Mouse (Mus musculus) ES-Bruce4 (cell line): ENCODE data around the gene Cdkn2a. TPM values are rescaled to one million over a fixed set of nuclear protein-coding genes. Genes with fewer than 3 reads are reported as not detected.

ENCODE experiments used
- H3K27ac ChIP-seq: 2 replicates; pipeline ENCODE4 v1.5.1; 2012; ENCODE audit warnings: low read length, inconsistent platforms; ENCODE audit not compliant: insufficient read depth
- H3K27me3 ChIP-seq: 2 replicates; pipeline ENCODE4 v1.6.1; 2012; ENCODE audit warnings: mild to moderate bottlenecking, low read length, inconsistent platforms; ENCODE audit not compliant: control insufficient read depth, poor library complexity, insufficient read depth, severe bottlenecking
- H3K36me3 ChIP-seq: 2 replicates; pipeline ENCODE4 v1.6.1; 2012; ENCODE audit warnings: inconsistent platforms, mild to moderate bottlenecking, low read length, moderate library complexity; ENCODE audit not compliant: control insufficient read depth, poor library complexity, insufficient read depth, severe bottlenecking
- H3K4me1 ChIP-seq: one replicate; pipeline ENCODE4 v1.8.1; 2011; ENCODE audit warnings: low read length; ENCODE audit not compliant: control insufficient read depth, insufficient read depth
- H3K4me3 ChIP-seq: 2 replicates; pipeline ENCODE4 v1.5.1; 2011; ENCODE audit warnings: low read depth, mild to moderate bottlenecking, low read length
- H3K9ac ChIP-seq: 2 replicates; pipeline ENCODE4 v1.6.1; 2012; ENCODE audit warnings: low read depth, mild to moderate bottlenecking, inconsistent platforms; ENCODE audit not compliant: poor library complexity, severe bottlenecking
- H3K9me3 ChIP-seq: replicated peaks from 2 replicates; pipeline ENCODE4 v1.6.1; 2012; ENCODE audit warnings: mild to moderate bottlenecking, low read length, inconsistent platforms; ENCODE audit not compliant: control insufficient read depth, poor library complexity, insufficient read depth, severe bottlenecking
- CTCF ChIP-seq: IDR thresholded peaks from one replicate; pipeline ENCODE4 v1.8.1; 2011; ENCODE audit warnings: low read depth, low read length
- EP300 ChIP-seq: IDR thresholded peaks from 2 replicates; pipeline ENCODE4 v1.6.1; 2011; ENCODE audit warnings: low read depth, low read length; ENCODE audit not compliant: insufficient read depth
- POLR2A ChIP-seq: IDR thresholded peaks from one replicate; pipeline ENCODE4 v1.8.1; 2011; ENCODE audit warnings: low read length; ENCODE audit not compliant: insufficient read depth
- polyA plus RNA-seq: library from polyadenylated mRNA; stranded (reverse); fragments of >200 nt; gene quantifications from 2 replicates; pipeline ENCODE4 v1.2.4, GENCODE M21; 2011; ENCODE audit warnings: low read depth; ENCODE audit not compliant: missing spikeins, insufficient read depth, insufficient read length

The Cdkn2a gene
- polyA plus RNA-seq, 1 experiment = 16.0 TPM

DNA sequence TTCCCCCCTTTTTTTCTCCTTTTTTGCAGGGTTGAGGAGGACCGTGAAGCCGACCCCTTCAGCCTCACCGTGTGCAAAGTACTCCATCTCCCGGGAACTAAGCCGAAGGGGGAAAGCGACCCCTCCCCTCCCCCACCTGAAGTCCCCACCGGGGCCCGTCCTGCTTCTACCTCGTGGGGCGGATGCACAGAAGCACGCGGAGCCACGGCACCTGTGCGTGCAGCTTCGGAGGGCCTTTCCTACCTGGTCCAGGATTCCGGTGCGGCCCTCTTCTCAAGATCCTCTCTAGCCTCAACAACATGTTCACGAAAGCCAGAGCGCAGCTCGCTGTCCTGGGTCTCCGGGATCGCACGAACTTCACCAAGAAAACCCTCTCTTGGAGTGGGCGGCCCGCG, 365 bp downstream of the Cdkn2a start:
- TF ChIP-seq EP300 = no peak
- no peak for TF ChIP-seq POLR2A
- no peak for TF ChIP-seq CTCF
- peak overlapping the region; percentile 59 for H3K9ac ChIP-seq

DNA sequence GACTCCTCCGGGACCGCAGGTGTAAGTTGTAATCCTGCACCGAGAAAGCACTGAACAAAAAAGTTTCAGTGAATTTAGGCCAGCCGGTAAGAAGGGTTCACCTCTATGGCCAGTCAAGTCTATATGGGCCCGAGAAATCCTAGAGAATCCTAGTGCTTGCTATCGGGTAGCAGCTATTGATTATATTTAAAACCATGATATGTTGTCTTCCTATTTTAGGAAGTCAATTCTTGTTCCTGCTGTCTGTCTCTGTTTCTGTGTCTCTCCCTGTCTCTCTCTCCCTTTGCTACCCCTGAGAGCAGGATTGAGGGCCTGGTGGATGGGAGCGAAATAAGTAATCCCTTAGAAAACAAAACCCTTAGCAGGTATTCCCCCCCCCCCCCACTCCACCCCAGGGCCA, 937 bp downstream of the Cdkn2a start:
- Histone ChIP-seq H3K9me3 (no peaks in the 10 kb centered on the region), H3K9ac (no peak overlapping the region), H3K27me3 (peaks cover 9% of the 10 kb centered on the region), H3K4me1 (no peaks in the 10 kb centered on the region), H3K27ac (no peak overlapping the region), H3K36me3 (no peaks in the 10 kb centered on the region; the same call in 1 of the 2 replicates), H3K4me3 (no peak overlapping the region)
- no peak for TF ChIP-seq CTCF
- TF ChIP-seq POLR2A = no peak
- no peak for TF ChIP-seq EP300

More for the DNA sequence above, 365 bp downstream of the Cdkn2a start:
- H3K4me1 ChIP-seq = no peaks in the 10 kb centered on the region
- no peaks in the 10 kb centered on the region for H3K9me3 ChIP-seq
- peaks cover 9% of the 10 kb centered on the region for H3K27me3 ChIP-seq
- no peaks in the 10 kb centered on the region; the same call in 1 of the 2 replicates for H3K36me3 ChIP-seq
- H3K4me3 ChIP-seq = peak overlapping the region; percentile 72
- no peak overlapping the region for H3K27ac ChIP-seq

DNA sequence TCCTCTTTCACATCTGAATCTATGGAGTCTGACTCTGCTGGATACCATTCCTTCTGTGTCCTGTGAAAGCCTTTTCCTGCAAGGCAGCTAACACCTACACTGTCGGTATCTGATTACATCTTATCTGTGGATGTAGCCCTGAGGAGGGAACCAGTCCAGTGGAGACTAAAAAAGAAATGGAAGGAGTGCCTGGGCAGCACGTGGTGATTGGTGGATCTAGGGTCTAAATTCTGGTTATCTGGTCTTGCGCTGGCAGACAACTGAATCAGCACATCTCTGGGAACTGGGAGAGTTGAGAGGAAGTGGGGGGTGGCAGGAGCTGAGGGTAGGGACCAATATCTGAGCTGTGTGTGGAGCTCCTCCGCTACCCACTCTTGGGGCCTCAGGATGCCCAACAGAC, 5.4 kb downstream of the Cdkn2a start:
- TF ChIP-seq POLR2A = no peak
- no peak for TF ChIP-seq CTCF
- TF ChIP-seq EP300 = no peak
- no peak overlapping the region for H3K27ac ChIP-seq
- no peaks in the 10 kb centered on the region for H3K9me3 ChIP-seq
- no peaks in the 10 kb centered on the region for H3K36me3 ChIP-seq
- no peak overlapping the region for H3K4me3 ChIP-seq
- H3K4me1 ChIP-seq = no peaks in the 10 kb centered on the region
- peaks cover 7% of the 10 kb centered on the region for H3K27me3 ChIP-seq
- no peak overlapping the region for H3K9ac ChIP-seq

DNA sequence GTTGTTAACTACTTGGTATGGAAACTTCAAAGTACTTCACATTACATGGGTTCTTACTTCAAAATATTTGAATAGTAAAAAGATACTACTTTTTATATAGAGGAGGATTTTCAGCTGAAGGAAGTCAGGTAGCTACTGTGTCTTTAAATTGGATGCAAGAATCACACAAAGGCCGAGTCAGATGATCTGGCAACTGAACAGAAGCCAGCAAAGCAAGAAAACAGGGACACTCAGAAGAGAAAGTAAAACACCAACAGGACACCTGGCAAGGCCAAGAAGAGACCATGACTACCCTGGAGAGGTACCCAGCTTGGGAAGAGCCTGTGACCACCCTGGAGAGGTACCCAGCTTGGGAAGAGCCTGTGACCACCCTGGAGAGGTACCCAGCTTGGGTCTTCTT, 7.9 kb downstream of the Cdkn2a start:
- TF ChIP-seq EP300 (no peak), CTCF (no peak), POLR2A (no peak)
- Histone ChIP-seq H3K36me3 (no peaks in the 10 kb centered on the region), H3K9me3 (no peaks in the 10 kb centered on the region), H3K27me3 (peaks cover 10% of the 10 kb centered on the region; the same call in 1 of the 2 replicates), H3K4me3 (no peak overlapping the region), H3K9ac (no peak overlapping the region), H3K27ac (no peak overlapping the region), H3K4me1 (no peaks in the 10 kb centered on the region)

DNA sequence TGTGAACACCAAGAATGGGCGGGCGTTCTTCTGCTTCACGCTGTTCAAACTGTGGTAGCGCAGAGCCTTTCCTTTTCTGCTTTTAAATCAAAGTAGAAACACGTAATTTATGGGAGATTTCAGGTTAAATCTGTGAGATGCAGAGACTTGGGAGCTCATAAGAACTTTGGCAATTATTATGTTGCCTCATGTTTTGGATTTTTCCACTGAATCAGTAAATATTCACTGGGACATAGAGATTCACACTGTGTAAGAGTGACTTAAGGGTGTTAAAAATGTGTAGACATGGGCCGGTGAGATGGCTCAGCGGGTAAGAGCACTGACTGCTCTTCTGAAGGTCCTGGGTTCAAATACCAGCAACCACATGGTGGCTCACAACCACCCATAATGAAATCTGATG, 8.8 kb downstream of the Cdkn2a start:
- Histone ChIP-seq H3K36me3 (no peaks in the 10 kb centered on the region), H3K9me3 (no peaks in the 10 kb centered on the region)

DNA sequence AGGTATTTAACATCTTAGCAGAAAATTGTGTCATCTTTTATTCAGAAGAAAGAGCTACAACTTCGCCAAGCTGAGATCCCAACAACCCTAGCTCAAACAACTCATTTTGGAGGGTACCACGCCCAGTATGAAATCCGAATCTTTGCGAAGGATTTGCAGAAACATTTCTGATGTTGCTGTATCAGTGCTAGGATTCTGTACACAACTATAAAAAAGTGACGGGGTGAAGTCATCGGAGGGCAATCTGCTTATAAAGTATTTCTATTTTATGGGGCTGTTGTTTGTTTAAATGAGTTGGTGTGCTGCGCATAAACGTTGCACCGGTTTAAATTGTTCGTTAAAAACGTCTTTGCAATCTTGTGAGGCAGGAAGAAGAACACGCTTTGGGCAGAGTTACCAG, 11.8 kb downstream of the Cdkn2a start:
- no peaks in the 10 kb centered on the region for H3K9me3 ChIP-seq
- no peak overlapping the region for H3K27ac ChIP-seq
- H3K27me3 ChIP-seq = peaks cover 9% of the 10 kb centered on the region
- H3K4me1 ChIP-seq = no peaks in the 10 kb centered on the region
- TF ChIP-seq EP300 = no peak
- TF ChIP-seq CTCF = no peak
- no peak for TF ChIP-seq POLR2A
- H3K36me3 ChIP-seq = no peaks in the 10 kb centered on the region
- H3K9ac ChIP-seq = no peak overlapping the region
- H3K4me3 ChIP-seq = no peak overlapping the region

More for the DNA sequence above, 8.8 kb downstream of the Cdkn2a start:
- TF ChIP-seq EP300 (no peak), POLR2A (no peak), CTCF (no peak)
- H3K27ac ChIP-seq = no peak overlapping the region
- H3K4me1 ChIP-seq = no peaks in the 10 kb centered on the region
- H3K27me3 ChIP-seq = peaks cover 10% of the 10 kb centered on the region; the same call in 1 of the 2 replicates
- H3K9ac ChIP-seq = no peak overlapping the region
- no peak overlapping the region for H3K4me3 ChIP-seq
